Mouse (Mus musculus) heart, postnatal 0 days (tissue): ENCODE data around the gene Sez6l.

Source experiments
- CTCF ChIP-seq: IDR thresholded peaks from 2 replicates; pipeline ENCODE4 v1.5.1; 2016; ENCODE audit warnings: antibody characterized with exemption, control low read depth, low read depth
- EP300 ChIP-seq: IDR thresholded peaks from 2 replicates; pipeline ENCODE4 v1.6.1; 2016; ENCODE audit warnings: antibody characterized with exemption, low read depth

DNA sequence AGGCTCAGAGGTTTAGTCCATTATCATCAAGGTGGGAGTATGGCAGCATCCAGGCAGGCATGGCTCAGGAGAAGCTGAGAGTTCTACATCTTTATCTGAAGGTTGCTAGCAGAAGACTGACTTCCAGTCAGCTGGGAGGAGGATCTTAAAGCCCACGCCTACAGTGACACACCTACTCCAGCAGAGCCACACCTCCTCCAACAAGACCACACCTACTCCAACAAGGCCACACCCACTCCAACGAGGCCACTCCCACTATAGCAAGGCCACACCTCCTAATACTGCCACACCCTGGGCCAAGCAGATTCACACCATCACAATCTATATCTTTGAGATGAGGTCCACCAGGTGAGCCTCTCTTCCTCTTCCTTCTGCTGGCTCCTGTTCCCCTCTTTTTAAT, 4.8 kb downstream of the Sez6l start:
- TF ChIP-seq CTCF, result no peak
- no peak for TF ChIP-seq EP300
